Mouse (Mus musculus) B cell, adult 67 days (primary cell): ENCODE measurements around the gene Zfp503. TPM values are rescaled to one million over a fixed set of nuclear protein-coding genes. Genes with fewer than 3 reads are reported as not detected.

Experiments
- total RNA-seq, 2 experiments: library from RNA; stranded (reverse); gene quantifications; 4 replicates each; pipeline ENCODE4 v1.2.4; 2023

Zfp503 gene
- under 1 TPM; 0.71 to 0.93 TPM for total RNA-seq

DNA sequence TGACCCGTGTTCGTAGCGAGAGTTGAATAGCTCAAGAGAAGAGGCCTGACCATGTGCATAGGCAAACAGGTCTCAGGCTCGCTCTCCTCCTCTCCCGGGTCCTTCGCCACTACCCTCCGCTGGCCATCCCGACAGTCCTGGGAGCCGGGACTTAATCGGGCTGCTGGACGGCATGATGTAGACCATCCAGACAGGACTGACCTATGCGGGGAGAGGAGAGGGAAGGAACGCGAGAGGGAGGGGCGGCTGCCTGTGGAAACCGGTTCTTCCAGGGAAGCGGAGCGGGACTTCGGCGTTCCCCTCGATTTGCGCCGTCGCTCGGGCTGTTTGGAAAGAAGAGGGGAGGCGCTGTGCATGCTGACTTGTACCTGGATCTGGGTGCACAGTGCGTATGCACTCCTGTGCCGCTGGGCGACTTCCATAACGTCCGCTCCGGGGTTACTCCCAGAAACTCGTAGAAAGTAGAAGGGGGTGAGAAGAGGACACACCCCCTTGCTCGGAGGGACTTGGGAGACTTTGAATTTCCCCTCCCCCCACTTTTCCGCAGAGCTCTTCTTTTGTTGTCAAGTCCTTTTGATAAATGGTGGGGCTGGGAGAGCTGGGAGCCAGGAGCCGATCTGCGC, at the start of gene Zfp503:
TSS of gene Zfp503 (minus strand) at position 311 of the 623 bp plus-strand sequence.

DNA sequence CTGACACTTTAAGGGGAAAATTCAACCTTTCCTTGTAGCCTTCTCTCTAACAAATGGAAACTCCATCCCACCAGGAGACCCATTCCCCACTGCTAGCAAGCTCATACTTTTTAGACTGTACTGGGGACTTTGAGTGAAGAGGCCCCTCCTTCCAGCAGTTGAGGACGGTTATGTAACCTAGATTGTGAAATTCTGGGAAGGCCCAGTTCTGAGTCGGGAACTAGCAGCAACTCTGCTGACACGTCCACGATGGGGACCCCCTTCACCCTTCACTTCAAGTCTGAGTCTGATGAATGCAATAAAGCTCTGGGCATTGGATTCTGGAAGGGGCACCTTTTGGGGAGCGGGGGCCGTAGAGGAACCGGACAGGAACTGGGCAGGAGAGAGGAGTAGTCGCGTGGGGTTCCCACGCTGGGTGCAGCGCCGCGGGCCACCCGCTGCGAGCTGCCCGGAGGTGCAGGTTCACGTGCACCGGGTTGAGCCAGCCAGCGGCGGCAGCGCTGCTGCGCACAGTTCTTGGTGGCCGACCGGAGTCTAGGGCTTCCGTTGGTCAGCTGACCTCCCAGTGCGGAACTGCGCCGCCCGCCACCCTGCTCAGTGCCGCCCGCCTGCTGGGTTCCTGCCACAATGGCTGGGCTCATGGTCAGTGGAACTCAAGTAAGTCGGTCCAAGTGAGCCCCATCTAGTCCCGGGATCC, 30.0 kb upstream of the Zfp503 start, which contains the start of gene Lrmda:
TSS of gene Lrmda (plus strand) at position 461 of the 697 bp plus-strand sequence.

Other genes with a start within 250 kb of the Zfp503 start
- gene Samd8, start 239.1 kb downstream of the Zfp503 start, total RNA-seq = 10 to 100 TPM; 23.9 to 27.5 TPM
- not detected for gene Dusp13, start 238.4 kb downstream of the Zfp503 start, total RNA-seq
- 100 to 1,000 TPM; 142 to 156 TPM for gene Vdac2, start 164.4 kb downstream of the Zfp503 start, total RNA-seq
- gene Comtd1, start 140.6 kb downstream of the Zfp503 start, total RNA-seq = 1 to 10 TPM; 6.6 to 9.9 TPM
- gene Lrmda, start 30.1 kb upstream of the Zfp503 start, total RNA-seq = 1 to 10 TPM; 2.1 to 2.7 TPM